Mouse (Mus musculus): ENCODE measurements around the gene Ctnnd2. TPM values are rescaled to one million over a fixed set of nuclear protein-coding genes. Genes with fewer than 3 reads are reported as not detected.

Ctnnd2 gene
- total RNA-seq, 2 experiments from 2014 or later = 285 to 297 TPM

DNA sequence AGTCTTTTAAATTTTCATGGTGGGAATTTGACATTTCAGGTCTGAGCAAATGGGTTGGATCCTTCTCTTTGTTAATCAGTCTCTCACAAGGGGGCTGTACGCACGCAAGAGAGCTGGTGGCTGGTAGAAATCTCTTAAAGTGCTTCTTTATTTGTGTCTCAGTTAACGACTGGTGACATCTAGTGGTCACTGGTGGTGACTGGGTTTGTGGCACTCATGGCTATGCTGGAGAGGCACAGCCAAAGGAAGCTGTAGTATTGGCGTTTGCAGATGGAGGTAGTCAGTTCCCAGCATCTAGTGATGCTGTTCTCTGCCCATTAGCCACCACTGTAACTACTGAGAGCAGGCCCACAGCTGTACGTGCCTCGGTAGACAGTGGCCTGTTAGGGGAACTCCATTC, 568.3 kb downstream of the Ctnnd2 start:
- intact Hi-C loops (cut with DNase I) = loop anchor here (5.0 kb wide), 2 partner anchors 568 to 713 kb away; partner anchors contain the start of gene Ctnnd2
- peak; percentile 73 to 78 for DNase-seq (ENCODE audit: extremely low spot score in 1 of 2, low spot score in 2 of 2)

DNA sequence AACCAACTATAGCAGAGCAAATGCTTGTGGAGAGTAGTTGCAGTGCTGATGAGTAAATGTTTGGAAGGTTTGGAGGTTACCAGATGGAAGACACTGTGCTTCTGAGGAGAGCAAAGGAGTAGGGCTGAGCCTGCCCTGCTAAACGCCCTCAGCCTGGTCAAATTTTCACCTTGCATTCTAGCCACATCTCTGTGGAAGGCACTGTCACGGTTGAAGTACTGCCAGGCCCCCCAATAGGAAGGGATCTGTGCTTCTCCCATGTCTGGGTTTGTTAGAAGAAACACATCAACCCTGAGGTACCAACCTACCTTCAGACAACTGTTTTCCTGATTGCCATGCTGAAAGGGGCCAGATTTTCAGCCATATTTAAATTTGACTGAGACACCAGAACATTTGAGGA, 585.6 kb downstream of the Ctnnd2 start:
- intact Hi-C loops (cut with DNase I) = no loop called here
- DNase-seq (ENCODE audit: extremely low spot score in 1 of 2, low spot score in 2 of 2) = no peak

DNA sequence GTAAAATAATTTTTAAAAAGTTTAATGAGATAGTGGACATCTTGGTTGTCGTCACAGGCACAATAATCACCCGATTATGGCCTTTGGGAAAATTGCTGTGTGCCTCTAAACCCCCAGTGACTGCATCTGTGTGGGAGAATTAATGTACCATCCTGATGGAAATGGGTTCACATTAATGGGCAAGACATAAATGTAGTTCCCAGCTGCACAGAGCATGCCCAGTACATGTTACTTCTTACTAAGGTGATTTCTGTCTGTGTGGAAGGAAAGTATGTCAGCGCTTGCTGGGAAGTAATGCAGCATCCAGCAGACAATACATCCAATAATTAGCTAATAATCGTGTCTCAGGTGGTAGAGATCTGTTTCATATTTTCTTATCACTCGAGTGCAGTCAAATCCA, 589.8 kb downstream of the Ctnnd2 start:
- intact Hi-C loops (cut with DNase I) = no loop called here
- no peak for DNase-seq (ENCODE audit: extremely low spot score in 1 of 2, low spot score in 2 of 2)

DNA sequence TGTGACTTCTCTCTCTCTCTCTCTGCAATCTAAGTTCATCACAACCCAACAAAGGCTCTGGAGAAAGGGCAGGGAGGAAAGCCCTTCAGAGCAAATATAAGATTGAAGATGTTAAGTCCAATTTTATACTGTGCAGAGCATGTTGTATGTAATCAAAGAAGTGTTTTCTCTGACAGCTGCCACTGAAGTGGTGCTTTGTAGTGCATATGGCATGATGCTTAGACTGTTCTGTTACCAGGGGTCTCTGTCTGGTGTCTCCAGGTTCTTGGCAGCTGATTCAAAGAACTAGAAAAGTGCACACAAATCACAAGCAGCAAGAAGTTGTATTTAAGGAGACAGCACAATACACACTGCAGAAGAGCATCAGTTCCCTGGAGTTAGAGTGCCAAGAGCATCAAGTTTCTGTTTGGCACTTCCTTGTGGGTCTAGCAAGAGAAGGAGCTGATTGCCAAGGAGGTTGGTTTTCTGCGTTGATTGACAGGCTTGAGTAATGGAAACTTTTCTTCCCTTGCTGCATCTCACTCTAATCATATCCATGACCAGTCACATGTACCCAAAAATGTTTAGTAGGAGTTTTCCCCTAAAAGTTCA, 590.4 kb downstream of the Ctnnd2 start:
- DNase-seq (ENCODE audit: extremely low spot score in 1 of 2, low spot score in 2 of 2) = no peak
- intact Hi-C loops (cut with DNase I) = no loop called here

DNA sequence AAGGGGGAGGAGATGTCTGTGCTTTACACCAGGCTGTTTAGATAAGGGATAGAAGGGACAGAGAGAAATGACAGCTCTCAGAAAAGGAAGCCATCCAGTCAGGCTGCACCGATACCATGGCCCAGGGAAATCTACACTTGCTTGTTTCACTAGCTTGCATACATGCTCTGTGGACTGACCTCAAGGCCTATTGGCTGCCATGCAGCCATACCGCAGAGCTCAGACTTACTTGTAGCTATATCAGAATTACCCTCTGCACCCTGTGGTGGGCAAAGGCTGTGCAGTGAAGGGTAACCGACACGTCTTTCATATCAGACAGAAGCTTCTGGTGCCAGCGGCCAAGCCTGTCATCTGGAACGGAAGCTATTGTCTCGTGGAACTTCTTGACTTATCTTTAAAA, 604.5 kb downstream of the Ctnnd2 start:
- DNase-seq (ENCODE audit: extremely low spot score in 1 of 2, low spot score in 2 of 2) = no peak
- intact Hi-C loops (cut with DNase I) = no loop called here

DNA sequence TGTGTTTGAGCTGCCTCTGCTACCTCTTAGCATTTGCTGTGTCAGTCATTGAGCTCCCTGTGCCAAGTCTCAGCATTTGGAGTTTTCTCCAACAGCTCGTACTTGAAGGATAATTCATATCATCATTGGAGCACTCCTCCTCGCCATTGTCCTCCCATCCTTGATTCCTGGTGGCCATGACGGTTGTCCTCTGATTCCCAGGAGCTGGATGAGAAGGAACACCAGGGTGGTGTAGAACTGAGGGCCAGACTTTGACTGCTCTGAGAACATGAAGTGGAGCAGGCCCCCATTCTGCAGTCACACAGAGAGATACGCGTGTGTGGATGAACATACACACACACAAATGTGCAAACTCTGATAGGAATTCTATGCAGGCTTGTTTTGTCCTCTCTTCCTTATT, 605.4 kb downstream of the Ctnnd2 start:
- no peak for DNase-seq (ENCODE audit: extremely low spot score in 1 of 2, low spot score in 2 of 2)
- intact Hi-C loops (cut with DNase I) = no loop called here

DNA sequence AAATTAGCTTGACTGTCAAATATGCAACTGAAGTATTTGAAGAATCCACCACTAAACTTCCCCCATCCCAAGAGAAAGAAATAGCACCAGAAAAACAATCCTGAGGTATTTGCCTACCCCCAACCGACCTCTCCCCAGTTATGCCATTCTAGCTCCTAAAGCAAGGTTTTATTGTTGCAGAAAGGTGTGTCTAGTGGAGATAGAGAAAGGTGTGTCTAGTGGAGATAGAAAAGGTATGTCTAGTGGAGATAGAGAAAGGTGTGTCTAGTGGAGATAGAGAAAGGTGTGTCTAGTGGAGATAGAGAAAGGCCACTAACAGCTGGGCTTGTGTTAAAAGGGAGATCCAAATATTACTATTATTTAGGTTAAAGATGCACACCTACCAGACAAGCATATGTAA, 607.5 kb downstream of the Ctnnd2 start:
- intact Hi-C loops (cut with DNase I) = no loop called here
- DNase-seq (ENCODE audit: extremely low spot score in 1 of 2, low spot score in 2 of 2) = no peak

DNA sequence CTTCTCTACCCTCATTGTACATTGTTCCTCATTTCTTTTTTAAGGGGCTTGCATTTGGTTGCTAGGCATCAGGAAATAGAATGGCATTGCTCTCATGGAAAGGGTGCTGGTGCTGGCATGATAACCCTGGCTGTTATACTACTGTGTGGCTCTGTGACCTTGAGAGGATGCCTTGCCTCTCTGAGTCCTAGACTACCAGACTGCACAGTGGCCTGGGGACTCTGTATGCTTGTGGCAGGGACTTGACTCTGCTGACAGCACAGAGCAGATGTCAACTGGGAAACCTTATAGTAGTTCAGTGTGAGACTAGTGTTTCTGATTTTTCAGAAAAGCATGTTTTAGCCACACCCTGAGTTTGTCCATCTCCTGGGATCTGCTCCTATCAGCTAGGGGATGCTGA, 608.6 kb downstream of the Ctnnd2 start:
- DNase-seq (ENCODE audit: extremely low spot score in 1 of 2, low spot score in 2 of 2) = no peak
- intact Hi-C loops (cut with DNase I) = no loop called here

DNA sequence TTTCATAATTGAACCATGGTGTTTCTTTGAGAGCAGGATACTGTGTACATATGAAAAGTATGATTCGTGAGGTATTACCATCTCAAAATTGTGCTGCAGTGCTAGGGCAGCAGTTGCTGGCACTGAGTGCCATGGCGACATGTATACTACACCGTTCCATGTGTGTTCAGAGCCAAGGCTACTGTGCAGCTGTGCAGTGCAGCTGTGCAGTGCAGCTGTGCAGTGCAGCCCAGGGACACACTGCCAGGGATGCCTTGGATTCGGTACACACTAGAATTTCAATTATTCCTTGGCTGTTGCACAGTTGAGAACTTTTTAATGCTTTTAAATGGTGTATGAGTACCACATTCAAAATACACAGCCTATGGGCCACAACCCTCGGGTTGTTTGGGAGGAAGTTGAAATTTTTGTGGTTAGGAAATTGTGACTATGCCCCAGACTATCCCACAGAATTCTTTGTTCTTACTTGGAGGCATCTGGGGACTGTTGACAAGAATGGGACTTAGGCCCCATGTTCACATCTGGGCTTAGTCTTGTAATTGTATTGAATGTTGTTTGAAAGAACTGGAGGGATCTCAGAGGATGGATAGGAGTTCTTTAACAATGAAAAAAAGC, 613.4 kb downstream of the Ctnnd2 start:
- DNase-seq (ENCODE audit: extremely low spot score in 1 of 2, low spot score in 2 of 2) = no peak
- intact Hi-C loops (cut with DNase I) = no loop called here

DNA sequence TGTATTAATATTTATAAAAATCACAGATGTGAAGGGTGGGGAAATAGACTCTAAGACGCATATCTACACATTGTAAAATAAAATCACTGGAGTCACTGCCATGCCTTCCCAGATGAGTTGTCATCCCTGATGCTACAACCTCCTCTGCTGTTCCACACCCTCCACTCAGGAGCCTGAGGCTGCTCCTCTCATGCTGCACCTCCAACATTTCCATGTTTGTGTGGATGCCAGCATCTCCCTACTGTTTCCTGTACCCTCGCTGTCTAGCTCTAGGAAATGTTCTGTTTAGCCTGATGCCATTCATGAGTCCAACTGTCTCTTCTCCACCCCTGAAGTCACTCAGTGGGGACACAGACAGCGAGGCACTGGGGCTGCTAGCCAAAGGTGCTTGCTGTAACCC, 620.9 kb downstream of the Ctnnd2 start:
- intact Hi-C loops (cut with DNase I) = no loop called here
- no peak for DNase-seq (ENCODE audit: extremely low spot score in 1 of 2, low spot score in 2 of 2)

DNA sequence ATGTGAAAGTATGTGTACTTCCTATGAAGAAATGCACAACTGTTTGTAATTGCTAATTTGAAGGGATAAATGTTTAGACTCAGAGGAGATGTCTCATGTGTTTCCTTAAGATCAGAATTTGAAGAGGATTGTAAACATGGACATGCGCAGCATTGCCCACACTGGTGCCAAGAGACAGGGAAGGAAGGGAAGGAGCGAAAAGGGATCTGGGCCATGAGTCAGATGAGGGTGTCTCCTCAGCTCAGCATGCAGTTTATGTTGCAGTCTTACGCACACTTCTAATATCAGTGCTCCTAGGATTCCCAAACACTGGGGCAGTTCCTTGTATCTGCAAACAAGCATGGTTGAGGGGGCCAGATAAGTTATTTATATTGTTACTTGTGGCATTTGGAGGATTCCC, 623.3 kb downstream of the Ctnnd2 start:
- no peak for DNase-seq (ENCODE audit: extremely low spot score in 1 of 2, low spot score in 2 of 2)
- intact Hi-C loops (cut with DNase I) = no loop called here

DNA sequence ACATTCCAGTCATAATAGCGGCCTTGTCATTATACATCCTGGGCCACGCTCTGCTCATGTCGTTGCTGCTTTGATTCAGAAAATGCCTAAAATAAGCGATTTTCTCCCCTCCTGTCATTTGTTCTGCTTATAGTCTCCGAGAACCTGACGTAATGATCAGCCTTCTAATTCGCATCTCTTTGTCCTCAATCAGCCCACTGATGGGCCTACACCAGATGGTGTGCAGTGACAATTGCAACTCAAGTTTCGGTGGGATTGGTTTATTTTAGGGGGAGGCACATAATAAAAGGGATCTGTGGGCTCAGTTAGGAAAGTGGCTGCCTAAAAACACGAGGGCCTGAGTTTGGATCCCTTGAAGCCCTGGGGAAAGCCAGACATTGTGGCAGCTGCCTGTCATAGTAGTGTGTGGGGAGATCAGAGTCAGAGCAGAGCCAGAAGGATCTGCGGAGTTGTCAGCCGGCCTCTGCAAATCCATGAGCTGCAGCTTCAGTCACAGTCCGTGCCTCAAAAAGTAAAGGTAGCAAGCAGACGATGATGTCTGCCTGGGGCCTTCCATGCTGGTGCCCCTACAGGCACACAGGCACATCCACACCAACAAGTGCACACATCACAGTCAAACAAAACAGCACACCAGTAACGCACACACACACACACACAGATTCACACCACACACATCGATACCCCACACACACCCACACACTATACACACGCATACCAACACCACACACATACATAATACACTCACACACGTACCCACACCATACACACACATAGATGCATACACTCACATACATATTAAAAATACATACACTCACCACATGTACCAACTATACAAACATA, 655.3 kb downstream of the Ctnnd2 start:
- intact Hi-C loops (cut with DNase I) = no loop called here
- no peak for DNase-seq (ENCODE audit: extremely low spot score in 1 of 2, low spot score in 2 of 2)

DNA sequence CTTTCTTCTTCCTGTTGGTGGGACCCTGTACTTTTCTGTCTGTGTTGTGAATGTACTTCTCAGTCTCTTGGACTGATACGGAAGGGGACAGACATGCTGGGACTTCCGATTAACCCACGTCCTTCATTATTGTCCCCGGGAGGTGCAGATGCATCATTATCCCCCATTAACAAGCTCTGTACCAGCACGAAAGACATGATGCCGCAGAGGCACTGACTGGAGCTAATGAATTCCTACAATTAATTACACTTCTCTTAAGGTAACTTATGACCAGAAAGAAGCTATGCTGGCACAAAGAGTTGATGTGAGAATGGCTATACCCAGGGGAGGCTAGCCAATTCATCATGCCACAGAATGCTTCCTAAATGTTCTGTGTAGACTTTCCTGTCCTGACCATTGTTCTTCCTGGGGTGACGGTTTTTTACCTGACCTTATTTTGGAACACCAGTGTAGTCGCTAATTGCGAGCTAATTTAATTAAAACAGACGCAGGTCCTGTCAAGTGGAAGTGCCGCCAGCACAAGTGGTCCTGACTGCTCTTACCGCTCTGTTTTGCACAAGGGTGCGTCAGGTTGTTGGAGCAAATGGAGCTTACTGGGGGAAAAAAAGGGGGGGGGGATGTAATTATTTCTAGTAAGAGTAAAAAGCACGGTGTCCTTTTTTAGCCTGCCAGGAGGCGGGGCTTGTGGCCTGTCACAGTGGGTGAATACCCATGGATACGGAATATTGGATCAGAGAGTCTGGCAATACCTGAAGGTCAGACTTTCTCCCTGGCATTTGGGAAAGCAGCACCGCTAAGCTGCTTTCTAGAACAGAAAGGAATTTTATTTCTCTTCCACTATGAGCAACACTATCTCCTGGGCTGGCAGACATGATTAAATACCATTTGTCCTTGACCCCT, 685.1 kb downstream of the Ctnnd2 start:
- DNase-seq (ENCODE audit: extremely low spot score in 1 of 2, low spot score in 2 of 2) = no peak

DNA sequence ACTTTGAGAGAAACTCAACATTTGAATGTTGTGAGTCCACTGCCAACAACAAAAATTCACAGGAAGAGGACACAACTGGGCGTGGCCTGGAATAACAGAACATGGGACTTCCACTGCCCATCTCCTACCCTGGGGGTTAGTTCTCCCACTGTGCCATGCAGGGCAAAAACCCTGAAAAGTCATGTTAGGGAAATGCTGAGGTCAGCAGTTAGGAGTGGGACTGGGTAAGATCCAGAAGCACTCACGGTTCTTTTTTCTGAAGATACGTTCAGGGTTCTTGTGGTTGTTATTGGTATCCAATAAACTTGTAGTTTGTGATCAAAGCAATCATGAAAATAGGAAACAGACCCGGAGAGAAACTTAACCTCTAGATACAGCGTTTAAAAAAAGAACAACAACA, 695.0 kb downstream of the Ctnnd2 start:
- intact Hi-C loops (cut with DNase I) = no loop called here
- no peak for DNase-seq (ENCODE audit: extremely low spot score in 1 of 2, low spot score in 2 of 2)

More for the DNA sequence above, 685.1 kb downstream of the Ctnnd2 start:
- intact Hi-C loops (cut with DNase I) = no loop called here

DNA sequence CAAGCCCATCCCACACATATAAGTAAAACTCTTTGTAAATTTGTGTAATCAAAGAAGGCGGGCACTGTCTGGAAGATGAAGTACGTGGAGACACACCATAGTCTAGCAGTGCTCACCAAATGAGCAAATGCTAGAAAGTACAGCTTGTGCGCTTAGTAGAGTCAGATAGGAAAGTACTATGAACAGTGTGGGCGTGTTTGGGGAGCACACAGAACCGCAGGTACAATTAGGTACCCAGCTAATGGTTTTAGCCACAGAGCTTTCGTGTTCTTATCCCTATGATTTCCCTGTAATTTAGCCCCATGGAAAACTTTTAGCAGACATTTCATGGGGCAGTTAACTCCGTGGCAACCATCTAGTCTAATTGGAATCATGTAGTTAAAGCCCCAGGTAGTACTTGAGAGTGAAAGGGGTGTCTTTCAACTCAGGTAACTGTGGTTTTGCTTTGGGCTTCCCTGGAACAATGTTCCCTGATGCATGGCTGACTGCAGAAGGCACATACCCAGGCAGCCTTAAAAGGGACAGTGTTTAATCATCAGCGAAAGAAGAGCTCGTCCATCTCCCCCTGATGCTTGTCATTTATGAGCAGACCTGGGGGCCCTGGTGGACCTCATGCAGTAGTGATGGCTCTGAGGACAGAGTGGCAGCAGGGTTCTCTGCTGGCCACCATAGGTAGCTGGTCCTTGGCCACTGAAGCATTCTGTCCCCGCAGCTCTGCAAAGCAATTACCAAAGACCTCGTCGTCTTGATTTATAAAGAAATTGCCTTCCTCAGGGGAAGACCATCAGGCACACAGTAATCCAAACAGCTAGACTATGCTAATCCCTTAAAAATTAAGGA, 697.5 kb downstream of the Ctnnd2 start:
- intact Hi-C loops (cut with DNase I) = no loop called here
- DNase-seq (ENCODE audit: extremely low spot score in 1 of 2, low spot score in 2 of 2) = no peak

DNA sequence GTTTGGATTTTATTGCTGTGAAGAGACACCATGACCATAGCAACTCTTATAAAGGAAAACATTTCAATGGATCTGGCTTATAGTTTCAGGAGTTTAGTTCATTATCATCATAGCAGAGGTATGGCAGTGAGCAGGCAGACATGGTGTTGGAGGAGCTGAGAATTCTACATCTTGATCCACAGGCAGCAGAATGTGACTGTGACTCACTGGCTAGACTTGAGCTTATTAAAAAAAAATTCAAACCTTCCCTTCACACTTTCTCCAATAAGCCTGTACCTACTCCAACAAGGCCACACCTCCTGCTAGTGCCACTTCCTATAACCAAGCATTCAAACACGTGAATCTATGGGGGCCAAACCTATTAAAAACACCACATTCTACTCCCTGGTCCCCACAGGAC, 703.1 kb downstream of the Ctnnd2 start:
- no peak for DNase-seq (ENCODE audit: extremely low spot score in 1 of 2, low spot score in 2 of 2)

DNA sequence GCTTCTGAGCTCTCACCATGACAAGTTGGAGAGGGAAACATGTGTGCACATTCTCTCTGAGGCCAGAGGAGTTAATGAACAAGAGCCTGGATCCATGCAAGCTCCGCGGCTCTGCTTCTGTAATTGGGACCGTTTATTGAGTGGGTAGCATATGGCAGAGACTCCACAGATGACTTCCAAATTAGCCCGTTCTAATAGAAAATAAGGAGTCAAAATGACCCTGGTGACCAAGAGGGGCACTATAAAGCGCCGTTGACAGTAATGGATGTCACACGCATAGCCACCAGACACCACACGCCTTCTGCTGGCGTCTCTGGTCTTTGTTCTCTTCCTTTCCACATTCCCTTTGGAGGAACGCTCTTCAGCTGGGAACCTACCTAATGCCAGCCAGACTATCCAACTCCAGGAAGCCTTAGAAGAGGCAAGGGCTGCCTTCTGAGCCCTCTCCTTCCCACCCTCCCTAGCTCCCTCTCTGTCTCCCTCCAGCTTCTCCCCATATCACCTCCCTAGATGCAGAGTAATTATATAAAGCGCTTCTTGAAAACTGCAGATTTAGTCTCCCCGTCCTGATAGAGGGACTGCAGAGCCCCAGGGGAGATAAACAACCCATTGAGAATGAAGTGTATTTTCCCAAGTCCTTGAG, 712.4 kb downstream of the Ctnnd2 start:
- intact Hi-C loops (cut with DNase I) = no loop called here
- DNase-seq (ENCODE audit: extremely low spot score in 1 of 2, low spot score in 2 of 2) = no peak

More for the DNA sequence above, 703.1 kb downstream of the Ctnnd2 start:
- intact Hi-C loops (cut with DNase I) = no loop called here

DNA sequence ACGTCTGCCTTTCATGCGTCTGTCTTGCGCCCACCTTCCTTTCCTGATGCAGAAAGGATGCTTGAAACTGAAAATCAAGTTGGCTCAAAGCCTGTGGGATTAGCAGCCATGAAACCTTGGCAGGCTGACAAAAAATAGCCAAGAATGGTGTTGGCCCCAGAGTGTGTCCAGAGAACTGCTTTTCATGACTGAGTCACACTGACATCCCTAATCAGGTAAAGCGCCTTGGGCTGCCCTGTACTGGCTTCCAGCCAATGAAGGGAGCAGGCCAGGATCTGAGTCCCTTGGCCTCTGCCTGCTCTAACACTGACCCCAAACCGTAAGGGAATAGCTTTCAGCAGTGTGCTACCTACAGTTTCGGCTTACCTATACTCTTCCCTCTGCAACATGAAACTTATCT, 713.0 kb downstream of the Ctnnd2 start:
- intact Hi-C loops (cut with DNase I) = no loop called here
- DNase-seq (ENCODE audit: extremely low spot score in 1 of 2, low spot score in 2 of 2) = no peak

Data from left cerebral cortex, postnatal 10 days (tissue).